Mouse (Mus musculus): ENCODE data around the gene Myo9b. TPM values are rescaled to one million over a fixed set of nuclear protein-coding genes. Genes with fewer than 3 reads are reported as not detected.

Gene Myo9b
- polyA plus RNA-seq, 1 experiment = 10.3 TPM

- Histone ChIP-seq H3K27ac (replicated peaks; ENCODE audit: low read depth, low read length) (peak overlapping the region; percentile 86), H3K4me1 (ENCODE audit: control insufficient read depth, insufficient read depth, insufficient read length, low read length) (peaks cover 27% of the 10 kb centered on the region), H3K4me3 (ENCODE audit: insufficient read depth, low read depth, low read length) (peak overlapping the region; percentile 93)
These were observed 108.0 kb downstream of the Myo9b start for GRCm38 (mm10) chr8:71380178-71381171.

- Histone ChIP-seq H3K4me3 (ENCODE audit: insufficient read depth, low read depth, low read length) (peak within 1 kb of the TSS; percentile 93), H3K27ac (replicated peaks; ENCODE audit: low read depth, low read length) (peak within 1 kb of the TSS; percentile 86), H3K4me1 (ENCODE audit: control insufficient read depth, insufficient read depth, insufficient read length, low read length) (peaks cover 24% of the 10 kb centered on the region)
These were observed 109.0 kb downstream of the Myo9b start, which contains the start of gene Nr2f6 for GRCm38 (mm10) chr8:71381421-71381970. Gene Nr2f6 (minus strand): TSS chr8:71381960.

- Histone ChIP-seq H3K4me1 (ENCODE audit: control insufficient read depth, insufficient read depth, insufficient read length, low read length) (peaks cover 24% of the 10 kb centered on the region), H3K27ac (replicated peaks; ENCODE audit: low read depth, low read length) (peak overlapping the region; percentile 84), H3K4me3 (ENCODE audit: insufficient read depth, low read depth, low read length) (peak overlapping the region; percentile 82)
These were observed 109.8 kb downstream of the Myo9b start for GRCm38 (mm10) chr8:71381971-71382961.

GRCm38 (mm10) chr8:71383396-71383795, 110.9 kb downstream of the Myo9b start:
- Histone ChIP-seq H3K4me1 (ENCODE audit: control insufficient read depth, insufficient read depth, insufficient read length, low read length) (peaks cover 22% of the 10 kb centered on the region), H3K4me3 (ENCODE audit: insufficient read depth, low read depth, low read length) (no peak overlapping the region), H3K27ac (replicated peaks; ENCODE audit: low read depth, low read length) (peak overlapping the region; percentile 84)

GRCm38 (mm10) chr8:71383860-71384259, 111.3 kb downstream of the Myo9b start:
- Histone ChIP-seq H3K27ac (replicated peaks; ENCODE audit: low read depth, low read length) (peak overlapping the region; percentile 84), H3K4me3 (ENCODE audit: insufficient read depth, low read depth, low read length) (no peak overlapping the region), H3K4me1 (ENCODE audit: control insufficient read depth, insufficient read depth, insufficient read length, low read length) (peaks cover 21% of the 10 kb centered on the region)

GRCm38 (mm10) chr8:71385212-71385835, 112.8 kb downstream of the Myo9b start:
- H3K27ac ChIP-seq (replicated peaks; ENCODE audit: low read depth, low read length) = no peak overlapping the region
- peaks cover 12% of the 10 kb centered on the region; the same call in 1 of the 2 replicates for H3K4me1 ChIP-seq (ENCODE audit: control insufficient read depth, insufficient read depth, insufficient read length, low read length)
- no peak overlapping the region for H3K4me3 ChIP-seq (ENCODE audit: insufficient read depth, low read depth, low read length)

GRCm38 (mm10) chr8:71388267-71388666, 115.8 kb downstream of the Myo9b start:
- no peak overlapping the region for H3K4me3 ChIP-seq (ENCODE audit: insufficient read depth, low read depth, low read length)
- peak overlapping the region; percentile 89 for H3K27ac ChIP-seq (replicated peaks; ENCODE audit: low read depth, low read length)

GRCm38 (mm10) chr8:71391696-71392095, 119.2 kb downstream of the Myo9b start:
- H3K4me3 ChIP-seq (ENCODE audit: insufficient read depth, low read depth, low read length) = no peak overlapping the region
- peaks cover 3% of the 10 kb centered on the region; the same call in 1 of the 2 replicates for H3K4me1 ChIP-seq (ENCODE audit: control insufficient read depth, insufficient read depth, insufficient read length, low read length)

More at GRCm38 (mm10) chr8:71388267-71388666, 115.8 kb downstream of the Myo9b start:
- H3K4me1 ChIP-seq (ENCODE audit: control insufficient read depth, insufficient read depth, insufficient read length, low read length) = peaks cover 10% of the 10 kb centered on the region; the same call in 1 of the 2 replicates

GRCm38 (mm10) chr8:71392391-71392790, 119.9 kb downstream of the Myo9b start:
- Histone ChIP-seq H3K27ac (replicated peaks; ENCODE audit: low read depth, low read length) (no peak overlapping the region), H3K4me3 (ENCODE audit: insufficient read depth, low read depth, low read length) (no peak overlapping the region)

More at GRCm38 (mm10) chr8:71391696-71392095, 119.2 kb downstream of the Myo9b start:
- H3K27ac ChIP-seq (replicated peaks; ENCODE audit: low read depth, low read length) = 0 out of 2 replicates have a peak overlapping the region, but pooled peaks have one; percentile 6

GRCm38 (mm10) chr8:71392871-71393270, 120.4 kb downstream of the Myo9b start:
- Histone ChIP-seq H3K4me3 (ENCODE audit: insufficient read depth, low read depth, low read length) (peak overlapping the region; percentile 72), H3K4me1 (ENCODE audit: control insufficient read depth, insufficient read depth, insufficient read length, low read length) (peaks cover 11% of the 10 kb centered on the region), H3K27ac (replicated peaks; ENCODE audit: low read depth, low read length) (peak overlapping the region; percentile 32)

More at GRCm38 (mm10) chr8:71392391-71392790, 119.9 kb downstream of the Myo9b start:
- H3K4me1 ChIP-seq (ENCODE audit: control insufficient read depth, insufficient read depth, insufficient read length, low read length) = peaks cover 6% of the 10 kb centered on the region

- Histone ChIP-seq H3K27ac (replicated peaks; ENCODE audit: low read depth, low read length) (peak overlapping the region; percentile 100), H3K4me3 (ENCODE audit: insufficient read depth, low read depth, low read length) (peak overlapping the region; percentile 72), H3K4me1 (ENCODE audit: control insufficient read depth, insufficient read depth, insufficient read length, low read length) (peaks cover 8% of the 10 kb centered on the region)
These were observed 122.0 kb downstream of the Myo9b start for GRCm38 (mm10) chr8:71394481-71394880.

GRCm38 (mm10) chr8:71395071-71395470, 122.6 kb downstream of the Myo9b start:
- Histone ChIP-seq H3K27ac (replicated peaks; ENCODE audit: low read depth, low read length) (peak overlapping the region; percentile 100), H3K4me3 (ENCODE audit: insufficient read depth, low read depth, low read length) (peak overlapping the region; percentile 72), H3K4me1 (ENCODE audit: control insufficient read depth, insufficient read depth, insufficient read length, low read length) (peaks cover 8% of the 10 kb centered on the region)

GRCm38 (mm10) chr8:71395629-71396028, 123.1 kb downstream of the Myo9b start, which contains the start of gene Ushbp1:
Gene Ushbp1 (minus strand): TSS chr8:71395802.
- H3K27ac ChIP-seq (replicated peaks; ENCODE audit: low read depth, low read length) = peak within 1 kb of the TSS; percentile 100
- peak within 1 kb of the TSS; percentile 72 for H3K4me3 ChIP-seq (ENCODE audit: insufficient read depth, low read depth, low read length)
- peaks cover 8% of the 10 kb centered on the region for H3K4me1 ChIP-seq (ENCODE audit: control insufficient read depth, insufficient read depth, insufficient read length, low read length)
